Mouse (Mus musculus): ENCODE data around the gene Fmnl1.

GRCm38 (mm10) chr11:103172392-103173040 lies 1.6 kb downstream of the Fmnl1 start:
- no peak for TF ChIP-seq CTCF (IDR thresholded peaks at IDR 0.05; ENCODE audit: extremely low read depth, insufficient read length, insufficient replicate concordance, low read depth, low read length)
- TF ChIP-seq POLR2A (IDR thresholded peaks at IDR 0.05; ENCODE audit: low read depth, low read length), result no peak

Data from small intestine, adult 2 months (tissue).